Mouse (Mus musculus) natural killer cell, adult 2 months (primary cell): ENCODE measurements around the gene Rhpn2.

Source experiments
- DNase-seq, 2 experiments: peaks; one replicate each; pipeline ENCODE4 v3.0.0; 2022; ENCODE audit warnings: low spot score in 2 of 2

Gene Rhpn2

GRCm38 (mm10) chr7:35347918-35348700 is 14.1 kb downstream of the Rhpn2 start:
- DNase-seq, result no peak

DNA sequence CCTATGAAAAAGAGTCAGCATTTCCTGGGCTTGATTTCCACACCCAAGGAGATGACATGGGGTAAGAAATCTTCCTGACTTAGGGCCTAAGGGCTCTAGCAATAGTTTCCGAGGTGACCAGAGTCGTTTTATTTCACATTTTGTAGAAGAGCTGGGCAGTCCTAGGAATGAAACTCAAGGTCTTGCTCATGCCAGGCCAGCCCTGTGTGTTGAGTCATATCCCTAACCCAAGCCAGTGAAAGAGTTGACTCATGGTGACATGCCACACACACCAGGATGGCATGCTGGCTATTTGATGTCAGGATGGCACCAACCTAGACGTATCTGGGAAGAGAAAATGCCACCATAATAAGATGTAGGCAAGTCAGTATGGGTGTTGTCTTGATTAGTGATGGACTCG is 15.1 kb downstream of the Rhpn2 start:
- DNase-seq, result no peak

- DNase-seq, result no peak
These were observed 16.1 kb downstream of the Rhpn2 start for GRCm38 (mm10) chr7:35349886-35350684.

GRCm38 (mm10) chr7:35351155-35351554 is 17.2 kb downstream of the Rhpn2 start:
- DNase-seq, result no peak

DNA sequence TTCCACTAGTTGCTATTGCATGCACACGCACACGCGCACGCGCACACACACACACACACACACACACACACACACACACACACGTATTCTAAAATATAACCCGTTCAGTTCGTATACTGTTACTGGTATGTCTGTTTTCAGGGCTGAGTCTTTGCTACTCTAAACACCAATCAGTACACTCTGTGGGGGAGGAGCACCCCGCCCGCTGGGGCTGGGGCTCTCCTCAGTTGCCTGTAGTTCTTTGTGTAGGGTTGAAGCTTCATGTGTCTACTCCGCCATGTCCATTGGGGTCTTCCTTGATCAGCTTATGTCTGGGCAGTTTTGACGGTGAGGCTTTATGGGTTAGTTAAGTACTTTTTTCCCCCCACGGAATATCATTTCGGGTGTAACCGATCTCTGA is 19.3 kb downstream of the Rhpn2 start:
- no peak for DNase-seq

DNA sequence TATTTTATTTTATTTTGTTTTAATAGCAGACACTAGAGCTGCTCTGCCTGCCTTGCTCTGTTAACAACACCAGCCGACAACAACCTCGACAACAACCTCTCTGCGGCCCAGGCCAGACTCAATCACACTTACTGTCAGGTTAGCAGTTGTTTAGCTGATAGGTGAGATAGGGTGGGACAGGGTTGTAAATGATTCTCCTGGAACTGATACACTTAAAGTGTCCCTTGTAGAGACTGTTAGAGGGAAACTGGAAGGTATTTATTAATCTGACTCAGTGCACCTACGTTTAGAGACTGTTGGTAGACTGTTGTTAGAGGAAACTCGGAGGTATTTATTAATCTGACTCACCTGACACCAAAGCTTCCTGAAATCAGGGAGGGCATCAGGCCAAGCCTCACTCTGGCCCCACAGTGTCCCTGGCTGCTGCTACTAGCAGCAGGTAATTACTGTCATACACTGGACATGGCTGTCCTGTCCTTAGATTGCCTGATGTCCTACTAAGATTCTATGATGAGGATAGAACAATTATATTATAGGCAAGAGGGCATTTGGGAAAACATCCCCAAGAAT is 21.4 kb downstream of the Rhpn2 start:
- DNase-seq, result no peak

GRCm38 (mm10) chr7:35357621-35358020 is 23.7 kb downstream of the Rhpn2 start:
- DNase-seq, result no peak

GRCm38 (mm10) chr7:35362253-35362652 is 28.3 kb downstream of the Rhpn2 start:
- DNase-seq, result no peak

DNA sequence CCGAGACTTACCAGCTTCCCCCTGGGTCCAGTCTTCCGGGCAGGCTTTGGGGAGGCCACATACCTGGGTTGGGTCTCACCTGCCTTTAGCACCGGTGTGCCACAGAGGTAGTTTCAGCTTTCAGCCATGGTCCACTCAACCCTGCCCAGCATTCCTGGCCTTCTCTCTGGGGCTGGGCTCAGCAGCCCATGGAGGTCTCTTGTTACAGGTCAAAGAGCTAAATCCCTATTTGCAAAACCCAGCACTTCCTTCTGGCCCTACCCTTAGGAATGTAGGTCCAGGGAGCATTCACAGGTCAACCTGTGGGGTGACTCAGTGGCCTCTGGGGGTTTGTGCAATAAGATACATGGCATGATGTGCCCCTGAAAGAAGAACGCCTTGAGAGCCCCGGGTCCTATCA is 28.9 kb downstream of the Rhpn2 start:
- DNase-seq, result no peak

DNA sequence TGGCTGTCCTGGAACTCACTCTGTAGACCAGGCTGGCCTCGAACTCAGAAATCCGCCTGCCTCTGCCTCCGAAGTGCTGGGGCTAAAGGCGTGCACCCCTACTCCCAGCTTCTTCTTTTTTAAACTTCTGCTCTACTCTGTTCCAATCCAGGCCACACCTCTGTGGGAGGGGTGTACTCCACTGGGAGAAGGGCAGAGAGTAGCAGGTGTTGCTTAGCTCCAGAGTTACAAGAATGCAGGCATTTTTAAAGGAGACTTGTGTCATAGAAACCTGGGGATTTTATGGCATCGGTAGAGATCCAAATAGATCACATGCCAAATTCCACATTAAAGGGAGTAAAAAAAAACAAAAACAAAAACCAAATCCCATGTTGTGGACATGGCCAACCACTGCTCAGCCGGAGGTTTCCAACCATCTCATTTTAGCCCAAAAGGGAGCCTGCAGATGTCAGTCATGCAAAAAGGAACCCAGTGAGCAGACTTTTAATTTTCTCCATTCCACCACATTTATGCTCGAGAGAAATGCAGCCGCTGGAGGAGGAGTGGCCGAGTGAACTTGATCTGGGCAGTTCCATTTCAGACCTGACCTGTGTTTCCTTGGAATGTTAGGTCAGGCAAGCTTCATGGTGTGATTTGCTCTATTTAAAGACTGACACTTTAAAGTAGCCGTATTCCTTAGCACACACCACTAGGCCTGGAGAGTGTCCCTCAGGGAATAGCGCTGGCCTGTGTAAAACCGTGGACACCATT is 31.4 kb downstream of the Rhpn2 start:
- DNase-seq, result no peak

DNA sequence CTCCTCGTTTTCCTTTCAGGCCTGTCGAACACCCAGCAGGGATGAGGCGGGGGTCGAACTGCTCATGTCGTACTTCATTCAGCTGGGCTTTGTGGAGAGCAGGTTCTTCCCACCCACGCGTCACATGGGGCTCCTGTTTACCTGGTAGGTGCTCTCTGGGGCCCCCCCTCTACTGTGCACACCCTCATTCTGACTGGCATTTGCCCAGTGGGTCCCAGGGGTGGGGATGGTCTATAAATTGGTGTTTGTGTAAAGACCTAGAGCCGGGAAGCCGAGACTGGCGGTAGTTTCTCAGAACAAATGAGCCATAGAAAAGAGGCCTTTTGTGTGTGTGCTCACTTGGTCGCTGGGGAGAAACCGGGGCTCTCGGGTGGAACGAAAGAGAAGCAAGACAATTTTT is 37.1 kb downstream of the Rhpn2 start:
- no peak for DNase-seq

DNA sequence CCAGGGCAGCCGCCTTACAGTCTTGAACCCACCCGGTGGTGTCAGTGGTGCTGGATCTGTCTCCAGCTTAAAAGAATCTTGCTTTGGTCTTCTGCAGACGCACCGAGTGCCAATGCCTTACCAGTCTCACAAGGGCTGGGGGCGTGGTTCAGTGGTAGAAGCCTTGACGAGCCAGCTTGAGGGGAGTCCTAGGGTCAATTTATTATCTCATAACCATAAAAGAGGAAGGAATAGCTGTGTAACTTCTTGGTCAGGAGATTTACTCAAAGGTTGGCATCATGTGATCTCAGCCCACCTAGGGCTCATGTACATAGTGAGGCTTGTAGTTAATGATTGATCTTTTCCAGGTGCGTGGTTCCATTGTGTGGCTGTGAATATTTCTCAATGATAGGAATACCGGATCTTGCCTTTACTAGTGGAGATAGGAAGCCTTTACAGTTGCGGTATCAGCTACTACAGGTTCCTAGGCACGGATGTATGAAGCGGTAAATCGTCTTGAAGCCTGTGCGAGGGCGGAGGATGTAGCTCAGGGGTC is 38.6 kb downstream of the Rhpn2 start:
- DNase-seq, result no peak

- DNase-seq, result no peak
These were observed 39.4 kb downstream of the Rhpn2 start for GRCm38 (mm10) chr7:35373146-35373989.

DNA sequence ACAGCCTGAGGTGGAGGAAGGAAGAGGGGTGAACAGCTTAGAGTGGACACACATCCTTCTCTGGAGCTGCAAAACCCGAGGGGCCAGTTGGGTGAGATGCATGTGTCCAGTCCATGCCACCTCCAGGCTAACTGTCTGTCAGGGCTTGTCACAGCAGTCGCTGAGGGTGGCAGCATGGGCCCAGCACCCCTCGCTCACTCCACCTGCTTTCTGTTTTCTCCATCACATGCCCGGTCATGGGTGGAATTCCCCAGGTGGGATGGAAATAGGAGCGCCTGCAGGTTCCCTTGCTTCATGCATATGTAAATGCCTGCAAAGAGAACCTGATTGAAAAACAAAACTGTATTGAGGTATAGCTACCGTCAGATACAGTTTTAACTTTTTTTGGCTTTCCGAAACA is 40.3 kb downstream of the Rhpn2 start:
- DNase-seq, result no peak

- DNase-seq, result no peak
These were observed 42.7 kb downstream of the Rhpn2 start for GRCm38 (mm10) chr7:35376623-35377022.

DNA sequence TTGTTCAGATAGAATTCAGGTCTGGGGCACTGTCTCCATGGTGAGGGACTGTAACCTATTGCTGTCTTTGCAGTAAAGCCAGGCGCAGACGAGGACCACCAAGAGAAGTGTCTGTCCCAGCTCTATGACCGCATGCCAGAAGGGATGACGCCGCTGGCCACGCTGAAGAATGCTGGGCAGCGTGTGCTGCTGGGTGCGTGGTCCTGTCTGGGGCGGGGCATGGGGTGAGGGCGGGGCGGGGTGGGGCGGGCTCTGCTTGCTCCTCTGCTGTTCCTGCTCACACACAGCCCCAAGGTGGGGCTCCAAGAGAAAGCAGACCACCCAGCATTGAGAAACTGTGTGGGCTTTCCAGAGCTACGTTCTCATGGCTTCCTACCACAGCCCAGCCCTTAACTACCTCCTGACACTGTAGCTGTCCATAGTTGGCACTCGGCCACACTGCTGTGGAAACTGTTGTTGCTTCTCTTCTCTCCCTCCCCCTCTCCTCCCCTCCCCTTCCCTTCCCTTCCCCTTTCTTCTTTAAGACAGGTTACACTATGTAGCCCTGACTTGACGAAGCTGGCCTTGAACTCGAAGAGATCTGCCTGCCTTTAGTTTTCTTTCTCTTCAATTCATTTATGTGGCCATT is 45.6 kb downstream of the Rhpn2 start:
- DNase-seq, result no peak

DNA sequence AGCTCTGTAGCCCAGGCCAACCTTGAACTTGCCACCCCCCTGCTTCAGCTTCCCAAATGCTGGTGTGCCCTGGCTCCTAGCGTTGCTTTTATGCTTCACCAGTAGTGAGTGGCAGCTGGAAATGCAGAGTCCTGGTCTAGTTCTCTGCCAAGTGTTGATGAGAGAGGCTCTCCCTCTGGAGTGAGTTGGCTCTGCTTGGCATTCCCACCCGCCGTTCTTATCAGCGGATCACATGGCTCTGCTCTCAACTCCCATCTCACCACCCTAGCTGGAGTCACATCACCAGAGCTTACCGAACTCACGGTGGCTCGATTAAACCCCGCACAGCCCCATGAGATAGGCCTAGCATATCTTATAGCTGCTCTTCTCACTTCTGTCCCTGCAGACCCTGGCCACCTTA is 46.4 kb downstream of the Rhpn2 start:
- DNase-seq, result no peak

DNA sequence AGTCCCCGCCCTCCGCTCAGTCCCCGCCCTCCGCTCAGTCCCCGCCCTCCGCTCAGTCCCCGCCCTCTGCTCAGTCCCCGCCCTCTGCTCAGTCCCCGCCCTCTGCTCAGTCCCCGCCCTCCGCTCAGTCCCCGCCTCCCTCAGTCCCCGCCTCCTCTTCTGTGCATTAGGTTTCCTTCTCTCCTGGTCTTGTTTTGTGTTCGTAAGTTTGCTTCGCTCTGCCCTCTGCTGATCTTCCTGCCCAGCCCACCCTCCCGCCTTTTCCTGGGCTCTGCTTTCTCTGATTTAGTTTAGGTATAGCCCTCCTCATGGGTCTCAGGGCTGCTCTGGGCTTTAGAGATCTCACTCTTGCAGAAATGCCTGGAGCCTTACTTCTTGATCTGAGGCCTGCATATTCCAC is 47.9 kb downstream of the Rhpn2 start:
- DNase-seq, result no peak

DNA sequence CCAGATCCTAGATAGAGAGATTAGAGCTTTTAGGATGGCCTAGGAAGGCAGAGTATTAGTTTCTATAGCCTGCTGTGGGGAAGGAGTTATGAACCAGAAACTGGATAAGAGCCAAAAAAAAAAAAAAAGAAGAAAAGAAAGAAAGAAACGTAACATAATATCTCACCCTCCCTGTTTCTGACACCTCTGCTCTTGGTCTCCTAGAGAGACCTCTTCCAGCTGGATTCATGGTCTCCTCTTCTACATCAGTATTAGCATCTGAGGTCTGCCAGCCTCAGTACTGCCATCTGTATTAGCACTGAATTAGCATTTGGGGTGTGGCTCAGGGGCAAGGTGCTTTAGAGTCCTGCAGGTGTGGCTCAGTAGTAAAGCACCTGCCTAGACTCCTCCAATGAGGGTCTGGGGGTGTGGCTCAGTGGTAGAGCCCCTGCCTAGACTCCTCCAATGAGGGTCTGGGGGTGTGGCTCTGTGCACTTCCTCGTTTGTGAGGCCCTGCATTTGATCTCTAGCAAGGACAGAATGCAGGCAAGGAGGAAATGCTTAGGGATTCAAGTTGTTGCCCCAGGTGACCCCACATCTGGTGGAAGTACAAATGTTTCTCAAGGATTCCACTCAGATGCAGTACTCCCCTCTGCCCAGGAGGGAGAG is 48.9 kb downstream of the Rhpn2 start:
- DNase-seq, result no peak

GRCm38 (mm10) chr7:35386525-35386952 is 52.6 kb downstream of the Rhpn2 start:
- DNase-seq, result peak in 1 of 2 experiments; percentile 13
